In genomic region chr3:89277281-89278021, GRCm38 (mm10) we compare ENCODE assay signal across 8 mouse cellular contexts. TPM values are rescaled to one million over a fixed set of nuclear protein-coding genes. Genes with fewer than 3 reads are reported as not detected.
DNase-seq lines count a peak whose midpoint lies in the region; ATAC-seq and TF ChIP-seq lines count a peak whose summit lies in the region.

No protein-coding gene starts in this region.

- H3K79me2 ChIP-seq in myocyte (ENCODE audit: control insufficient read depth, insufficient read depth), result no peaks in the 10 kb centered on the region

- peak; percentile 14; the same call in 1 of the 2 replicates for ATAC-seq in heart, postnatal 0 days (ENCODE audit: insufficient read depth, low read depth)
- no peak for ATAC-seq in activated CD4-positive, CD25-positive, alpha-beta regulatory T cell, adult 4 months

- DNase-seq in cerebellum, adult 2 months, result peak; percentile 42 to 45
- DNase-seq in cerebellum, postnatal 4 days (ENCODE audit: low spot score in 2 of 2), result no peak
- DNase-seq in cerebellum, adult 9-11 months, result peak; percentile 62
- peak; percentile 71 for DNase-seq in heart, postnatal 0 days (ENCODE audit: low spot score)
- peak; percentile 48 to 68 for DNase-seq in kidney, postnatal 4 days
- no peak for DNase-seq in adrenal gland, adult 8-10 months

- peak overlapping the region; percentile 46; the same call in 1 of the 2 replicates for H3K27ac ChIP-seq in cerebellum, adult 2 months (ENCODE audit: insufficient read depth, low read length)
- peak overlapping the region; percentile 94 for H3K27ac ChIP-seq in heart, postnatal 0 days (ENCODE audit: low read depth)

- no peaks in the 10 kb centered on the region for H3K27me3 ChIP-seq in cerebellum, adult 2 months (ENCODE audit: control insufficient read depth, insufficient read depth, low read length)
- no peaks in the 10 kb centered on the region for H3K27me3 ChIP-seq in heart, postnatal 0 days (ENCODE audit: control insufficient read depth, insufficient read depth, low read length)
- H3K27me3 ChIP-seq in myocyte (ENCODE audit: control insufficient read depth, insufficient read depth, insufficient read length), result no peaks in the 10 kb centered on the region

- H3ac ChIP-seq in myocyte (ENCODE audit: control insufficient read depth, insufficient read length), result peak overlapping the region; percentile 13

- WGBS in cerebellum, adult 2 months, result 44% methylated on average over 14 of the region's 14 CpGs
- WGBS in heart, postnatal 0 days, result 18% methylated on average over 14 of the region's 14 CpGs

- TF ChIP-seq EP300 in heart, postnatal 0 days (IDR thresholded peaks at IDR 0.05; ENCODE audit: low read depth), result no peak

- no peak for TF ChIP-seq POLR2A in cerebellum, adult 2 months (IDR thresholded peaks at IDR 0.05; ENCODE audit: borderline replicate concordance, insufficient read depth, low read length)
- TF ChIP-seq POLR2A in myocyte (IDR thresholded peaks at IDR 0.05; ENCODE audit: insufficient read length, low read depth), result no peak

- H3K9ac ChIP-seq in heart, postnatal 0 days (replicated peaks; ENCODE audit: low read depth, low read length), result peak overlapping the region; percentile 87

- peak overlapping the region; percentile 39 for H3K4me3 ChIP-seq in cerebellum, adult 2 months (replicated peaks; ENCODE audit: insufficient read depth, low read depth, low read length)
- H3K4me3 ChIP-seq in heart, postnatal 0 days (ENCODE audit: low read depth, low read length), result peak overlapping the region; percentile 78
- H3K4me3 ChIP-seq in myocyte, result peak overlapping the region; percentile 59

- no peaks in the 10 kb centered on the region for H3K9me3 ChIP-seq in heart, postnatal 0 days (replicated peaks; ENCODE audit: control insufficient read depth, low read length)

- H3K4me1 ChIP-seq in cerebellum, adult 2 months (ENCODE audit: control insufficient read depth, insufficient read depth, low read length), result peaks cover 8% of the 10 kb centered on the region
- H3K4me1 ChIP-seq in heart, postnatal 0 days (ENCODE audit: control insufficient read depth, insufficient read depth), result peaks cover 23% of the 10 kb centered on the region

- H3K36me3 ChIP-seq in heart, postnatal 0 days (replicated peaks; ENCODE audit: control insufficient read depth, insufficient read depth, low read length), result peaks cover 25% of the 10 kb centered on the region
- peaks cover 6% of the 10 kb centered on the region for H3K36me3 ChIP-seq in myocyte (ENCODE audit: control insufficient read depth, insufficient read depth)

- no peak for TF ChIP-seq CTCF in cerebellum, adult 2 months (IDR thresholded peaks at IDR 0.05; ENCODE audit: borderline replicate concordance, insufficient read depth, low read depth, low read length)
- no peak for TF ChIP-seq CTCF in heart, postnatal 0 days (IDR thresholded peaks at IDR 0.05; ENCODE audit: low read depth)

- H3K4me2 ChIP-seq in heart, postnatal 0 days (ENCODE audit: low read depth, low read length), result peak overlapping the region; percentile 92
- peak overlapping the region; percentile 93 for H3K4me2 ChIP-seq in myocyte (ENCODE audit: low read depth)

TF ChIP-seq in myocyte, 11 proteins besides CTCF, POLR2A, EP300 and RAD21:
- TF ChIP-seq SRF (IDR thresholded peaks at IDR 0.05; ENCODE audit: control insufficient read depth, insufficient read length, low read depth) (no peak), REST (IDR thresholded peaks at IDR 0.05; ENCODE audit: insufficient read depth, insufficient read length) (no peak), CEBPB (IDR thresholded peaks at IDR 0.05; ENCODE audit: insufficient read depth, poor library complexity, severe bottlenecking) (no peak), MAX (IDR thresholded peaks at IDR 0.05; ENCODE audit: low read depth) (no peak), E2F4 (IDR thresholded peaks at IDR 0.05; ENCODE audit: insufficient read depth) (no peak), TCF3 (IDR thresholded peaks at IDR 0.05; ENCODE audit: insufficient read length, low read depth) (no peak), MYOG (IDR thresholded peaks at IDR 0.05; ENCODE audit: control insufficient read depth in 1 of 3, insufficient read depth in 1 of 3, insufficient read length in 2 of 3, low read depth in 2 of 3) (no peak), TCF12 (IDR thresholded peaks at IDR 0.05; ENCODE audit: insufficient read depth, poor library complexity, severe bottlenecking) (no peak), POLR2AphosphoS2 (IDR thresholded peaks at IDR 0.05; ENCODE audit: insufficient read length, low read depth) (no peak), MYOD1 (IDR thresholded peaks at IDR 0.05; ENCODE audit: control insufficient read depth in 1 of 3, insufficient read length in 2 of 3, low read depth in 2 of 3) (no peak), USF1 (IDR thresholded peaks at IDR 0.05; ENCODE audit: low read depth) (no peak)

RNA-seq across cellular contexts. Expression of gene Efna1, which starts 3.5 kb away (rescaled TPM):
- polyA plus RNA-seq in cerebellum, adult 2 months (2012; rRNA removed), result 14.2 and 14.7 TPM in 2 replicates
- total RNA-seq in heart, postnatal 0 days (2014; rRNA removed; ENCODE audit: low replicate concordance), result 43.1 and 46.2 TPM in 2 replicates
- 37.2 and 38.4 TPM in 2 replicates for polyA plus RNA-seq in heart, postnatal 0 days (2015; fragmentation: Nextera tagmentation; extraction: Ambion mirVana)
- polyA plus RNA-seq in myocyte (2012; fragmentation: generic; extraction: Trizol), result 8.2 TPM
- not detected for polyA plus RNA-seq in activated CD4-positive, CD25-positive, alpha-beta regulatory T cell, adult 4 months (2017; shearing (Covaris generic))
- total RNA-seq in adrenal gland, adult 8-10 months (2022), result 10 to 100 TPM; 15.9 to 28.0 (median 21.0) TPM

RNA-seq across cellular contexts. Expression of gene Slc50a1, which starts 7.1 kb away (rescaled TPM):
- 122 and 127 TPM in 2 replicates for polyA plus RNA-seq in cerebellum, adult 2 months (2012; rRNA removed)
- 33.7 and 54.2 TPM in 2 replicates for total RNA-seq in heart, postnatal 0 days (2014; rRNA removed; ENCODE audit: low replicate concordance)
- 50.7 and 52.0 TPM in 2 replicates for polyA plus RNA-seq in heart, postnatal 0 days (2015; fragmentation: Nextera tagmentation; extraction: Ambion mirVana)
- polyA plus RNA-seq in myocyte (2012; fragmentation: generic; extraction: Trizol), result 48.7 TPM
- 100 to 1,000 TPM; 195 to 254 TPM for polyA plus RNA-seq in activated CD4-positive, CD25-positive, alpha-beta regulatory T cell, adult 4 months (2017; shearing (Covaris generic))
- 10 to 100 TPM; 54.2 to 80.1 (median 64.9) TPM for total RNA-seq in adrenal gland, adult 8-10 months (2022)

RNA-seq across cellular contexts. Expression of gene Dpm3, which starts 18.3 kb away (rescaled TPM):
- 212 and 218 TPM in 2 replicates for polyA plus RNA-seq in cerebellum, adult 2 months (2012; rRNA removed)
- total RNA-seq in heart, postnatal 0 days (2014; rRNA removed; ENCODE audit: low replicate concordance), result 271 and 450 TPM in 2 replicates
- 80.3 and 85.9 TPM in 2 replicates for polyA plus RNA-seq in heart, postnatal 0 days (2015; fragmentation: Nextera tagmentation; extraction: Ambion mirVana)
- polyA plus RNA-seq in myocyte (2012; fragmentation: generic; extraction: Trizol), result 222 TPM
- polyA plus RNA-seq in activated CD4-positive, CD25-positive, alpha-beta regulatory T cell, adult 4 months (2017; shearing (Covaris generic)), result 100 to 1,000 TPM; 124 to 160 TPM
- 100 to 1,000 TPM; 123 to 156 (median 136) TPM for total RNA-seq in adrenal gland, adult 8-10 months (2022)

RNA-seq across cellular contexts. Expression of gene Trim46, which starts 31.3 kb away (rescaled TPM):
- 49.8 and 58.5 TPM in 2 replicates for polyA plus RNA-seq in cerebellum, adult 2 months (2012; rRNA removed)
- total RNA-seq in heart, postnatal 0 days (2014; rRNA removed; ENCODE audit: low replicate concordance), result 0.08 and 0.62 TPM in 2 replicates
- polyA plus RNA-seq in heart, postnatal 0 days (2015; fragmentation: Nextera tagmentation; extraction: Ambion mirVana), result 0.44 and 0.45 TPM in 2 replicates
- 15.2 TPM for polyA plus RNA-seq in myocyte (2012; fragmentation: generic; extraction: Trizol)
- 1 to 10 TPM; 2.1 to 3.4 TPM for polyA plus RNA-seq in activated CD4-positive, CD25-positive, alpha-beta regulatory T cell, adult 4 months (2017; shearing (Covaris generic))
- total RNA-seq in adrenal gland, adult 8-10 months (2022), result 1 to 10 TPM; 2.8 to 4.5 (median 3.8) TPM

RNA-seq across cellular contexts. Expression of gene Krtcap2, which starts 31.7 kb away (rescaled TPM):
- polyA plus RNA-seq in cerebellum, adult 2 months (2012; rRNA removed), result 80.4 and 82.9 TPM in 2 replicates
- 41.8 and 76.1 TPM in 2 replicates for total RNA-seq in heart, postnatal 0 days (2014; rRNA removed; ENCODE audit: low replicate concordance)
- polyA plus RNA-seq in heart, postnatal 0 days (2015; fragmentation: Nextera tagmentation; extraction: Ambion mirVana), result 192 and 216 TPM in 2 replicates
- polyA plus RNA-seq in myocyte (2012; fragmentation: generic; extraction: Trizol), result 371 TPM
- 100 to 1,000 TPM; 275 to 319 TPM for polyA plus RNA-seq in activated CD4-positive, CD25-positive, alpha-beta regulatory T cell, adult 4 months (2017; shearing (Covaris generic))
- total RNA-seq in adrenal gland, adult 8-10 months (2022), result 100 to 1,000 TPM; 131 to 144 (median 135) TPM

Comparison
In these comparisons a context has a peak if more than half of its experiments do, and no peak if none do; other contexts are left out.
1. DNase-seq: peak in cerebellum, adult 2 months (2 of 2), cerebellum, adult 9-11 months (single experiment), heart, postnatal 0 days (single experiment) and kidney, postnatal 4 days (2 of 2); none in cerebellum, postnatal 4 days (0 of 2) and adrenal gland, adult 8-10 months (single experiment).
2. Peak in every context shown above with its lines, with median percentiles within 50 percentile points of each other: H3K4me3 ChIP-seq.